Mouse (Mus musculus) embryonic fibroblast, embryonic 13.5 days (primary cell): Measurements from ENCODE around the gene Adamts18.

ENCODE experiments used
- CTCF ChIP-seq: IDR thresholded peaks from 2 replicates; pipeline ENCODE4 v1.5.1; 2011; ENCODE audit warnings: mild to moderate bottlenecking, control low read depth, low read length, moderate library complexity, borderline replicate concordance; ENCODE audit not compliant: insufficient read depth
- POLR2A ChIP-seq: IDR thresholded peaks from 2 replicates; pipeline ENCODE4 v1.6.1; 2011; ENCODE audit warnings: low read depth, mild to moderate bottlenecking, control low read depth, low read length, moderate library complexity

GRCm38 (mm10) chr8:113704968-113705367, 143.6 kb downstream of the Adamts18 start:
- TF ChIP-seq POLR2A, result no peak
- TF ChIP-seq CTCF, result no peak
